Mouse (Mus musculus) 3134 (cell line): ENCODE data around the gene Tmem184a.
A peak's percentile ranks its signal among the peaks of the same experiment; 100 is the strongest.

ENCODE experiments used
- DNase-seq: peaks from one replicate; pipeline ENCODE4 v3.0.0-alpha.2; 2011; ENCODE audit warnings: low spot score; ENCODE audit not compliant: insufficient read length; ENCODE audit errors: extremely low read depth

The Tmem184a gene

GRCm38 (mm10) chr5:139819538-139820181 lies at the start of gene Tmem184a:
Gene Tmem184a, minus strand, starts transcription at chr5:139819917.
- DNase-seq, result no peak

GRCm38 (mm10) chr5:139862759-139863158 lies 43.0 kb upstream of the Tmem184a start:
- no peak for DNase-seq

GRCm38 (mm10) chr5:139860328-139861104 lies 40.8 kb upstream of the Tmem184a start:
- no peak for DNase-seq

GRCm38 (mm10) chr5:139849626-139850320 lies 30.1 kb upstream of the Tmem184a start:
- DNase-seq, result no peak

GRCm38 (mm10) chr5:139839142-139839541 lies 19.4 kb upstream of the Tmem184a start:
- no peak for DNase-seq

- DNase-seq, result no peak
Observed at GRCm38 (mm10) chr5:139838476-139838892, 18.8 kb upstream of the Tmem184a start.

GRCm38 (mm10) chr5:139835706-139836105 lies 16.0 kb upstream of the Tmem184a start:
- DNase-seq, result no peak

- DNase-seq, result no peak
Observed at GRCm38 (mm10) chr5:139832125-139832524, 12.4 kb upstream of the Tmem184a start.

- no peak for DNase-seq
Observed at GRCm38 (mm10) chr5:139830734-139831133, 11.0 kb upstream of the Tmem184a start.

GRCm38 (mm10) chr5:139829384-139829783 lies 9.7 kb upstream of the Tmem184a start:
- DNase-seq, result no peak

- no peak for DNase-seq
Observed at GRCm38 (mm10) chr5:139827593-139827992, 7.9 kb upstream of the Tmem184a start.

GRCm38 (mm10) chr5:139826357-139827055 lies 6.8 kb upstream of the Tmem184a start, which contains the start of the genes Gm26938 and Psmg3:
Gene Gm26938, minus strand, starts transcription at chr5:139826407.
Gene Psmg3, minus strand, starts transcription at chr5:139826885.
- DNase-seq, result peak; percentile 93

GRCm38 (mm10) chr5:139825947-139826346 lies 6.2 kb upstream of the Tmem184a start:
- no peak for DNase-seq

GRCm38 (mm10) chr5:139824531-139824930 lies 4.8 kb upstream of the Tmem184a start:
- DNase-seq, result no peak

GRCm38 (mm10) chr5:139821466-139822459 lies 2.0 kb upstream of the Tmem184a start:
- DNase-seq, result no peak

GRCm38 (mm10) chr5:139818801-139819200 lies 916 bp downstream of the Tmem184a start:
- DNase-seq, result no peak

GRCm38 (mm10) chr5:139818056-139818455 lies 1.7 kb downstream of the Tmem184a start:
- no peak for DNase-seq

- no peak for DNase-seq
Observed at GRCm38 (mm10) chr5:139817292-139817691, 2.4 kb downstream of the Tmem184a start.

- DNase-seq, result no peak
Observed at GRCm38 (mm10) chr5:139816445-139816844, 3.3 kb downstream of the Tmem184a start.

GRCm38 (mm10) chr5:139815964-139816363 lies 3.8 kb downstream of the Tmem184a start:
- no peak for DNase-seq
